Mouse (Mus musculus) embryonic fibroblast, embryonic 13.5 days (primary cell): ENCODE measurements around the gene 6330409D20Rik.

Source experiments
- CTCF ChIP-seq: IDR thresholded peaks from 2 replicates; pipeline ENCODE4 v1.5.1; 2011; ENCODE audit warnings: mild to moderate bottlenecking, control low read depth, low read length, moderate library complexity, borderline replicate concordance; ENCODE audit not compliant: insufficient read depth
- POLR2A ChIP-seq: IDR thresholded peaks from 2 replicates; pipeline ENCODE4 v1.6.1; 2011; ENCODE audit warnings: low read depth, mild to moderate bottlenecking, control low read depth, low read length, moderate library complexity

DNA sequence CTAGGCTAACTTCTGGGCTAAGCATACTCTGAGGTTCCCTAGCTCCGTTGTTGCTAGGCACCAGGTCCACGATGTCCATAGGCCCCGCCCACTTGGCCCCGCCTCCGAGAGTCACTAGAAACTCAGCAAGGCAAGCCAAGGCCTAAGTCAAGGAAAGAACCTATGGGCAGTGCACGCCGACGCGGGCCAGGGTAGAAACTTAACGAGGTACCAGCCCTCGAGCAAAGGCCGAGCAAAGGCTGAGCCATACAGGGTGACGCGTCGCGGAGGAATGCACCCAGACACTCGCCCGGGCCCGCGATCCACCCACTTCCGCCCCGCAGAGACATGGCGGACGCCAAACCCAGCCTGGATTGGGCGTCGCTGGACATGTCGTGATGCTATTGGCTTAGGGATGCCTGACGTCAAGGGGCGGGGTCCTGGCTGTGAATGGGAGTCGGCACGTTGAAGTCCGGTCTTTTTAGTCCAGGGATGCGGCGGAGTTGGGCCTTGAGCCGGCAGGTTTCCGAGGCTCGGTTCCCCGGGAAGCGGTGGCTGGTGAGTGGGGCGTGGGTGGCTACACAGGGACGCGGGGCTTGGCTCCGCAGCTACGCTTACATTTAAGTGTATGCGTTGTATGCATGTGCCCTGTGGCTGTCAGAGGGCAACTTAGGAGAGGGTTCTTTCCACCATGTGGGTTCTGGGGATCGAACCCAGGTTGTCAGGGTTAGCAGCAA lies 34.7 kb upstream of the 6330409D20Rik start, which contains the start of the genes Ttc16 and Ptrh1:
- no peak for TF ChIP-seq CTCF
- peak; percentile 94 for TF ChIP-seq POLR2A
